Mouse (Mus musculus) stomach, postnatal 0 days (tissue): ENCODE measurements at regions not wholly inside any gene's neighbourhood (a gene's known extent, or its start where the extent isn't known, plus 50 kb on each side); places are given as distances from the start of the nearest gene placed in this dataset.

Source experiments
- ATAC-seq: fragments of 200-750 bp; cut with Nextera tagmentation; 2 replicates; pipeline ENCODE4 v1.8.0; 2017; ENCODE audit not compliant: low FRiP score, low TSS enrichment
- DNase-seq: peaks from one replicate; pipeline ENCODE4 v3.0.0-alpha.2; 2016; ENCODE audit warnings: low spot score
- H3K27ac ChIP-seq: fragments of 300-500 bp; sonication (generic); replicated peaks from 2 replicates; pipeline ENCODE4 v1.5.1; 2014; ENCODE audit warnings: mild to moderate bottlenecking, control low read depth
- H3K27me3 ChIP-seq: fragments of 300-500 bp; sonication (generic); 2 replicates; pipeline ENCODE4 v1.6.1; 2014; ENCODE audit warnings: low read length; ENCODE audit not compliant: control insufficient read depth, insufficient read depth
- H3K36me3 ChIP-seq: fragments of 300-500 bp; sonication (generic); 2 replicates; pipeline ENCODE4 v1.6.1; 2014; ENCODE audit warnings: low read length, mixed read lengths; ENCODE audit not compliant: control insufficient read depth, insufficient read depth
- H3K4me1 ChIP-seq: fragments of 300-500 bp; sonication (generic); replicated peaks from 2 replicates; pipeline ENCODE4 v1.6.1; 2014; ENCODE audit warnings: antibody characterized with exemption; ENCODE audit not compliant: control insufficient read depth, insufficient read depth
- H3K4me2 ChIP-seq: fragments of 300-500 bp; sonication (generic); replicated peaks from 2 replicates; pipeline ENCODE4 v1.6.1; 2014; ENCODE audit warnings: low read depth, mild to moderate bottlenecking, control low read depth, moderate library complexity
- H3K4me3 ChIP-seq: fragments of 300-500 bp; sonication (generic); 2 replicates; pipeline ENCODE4 v1.5.1; 2014; ENCODE audit warnings: low read depth, low read length, control low read depth
- H3K9ac ChIP-seq: fragments of 300-500 bp; sonication (generic); 2 replicates; pipeline ENCODE4 v1.6.1; 2014; ENCODE audit warnings: mild to moderate bottlenecking, low read length, control low read depth, mixed read lengths
- H3K9me3 ChIP-seq: fragments of 300-500 bp; sonication (generic); 2 replicates; pipeline ENCODE4 v1.6.1; 2016; ENCODE audit warnings: low read length; ENCODE audit not compliant: control insufficient read depth
- CTCF ChIP-seq: IDR thresholded peaks from 2 replicates; pipeline ENCODE4 v1.5.1; 2016; ENCODE audit warnings: antibody characterized with exemption, low read depth, mild to moderate bottlenecking, moderate library complexity
- EP300 ChIP-seq: optimal IDR thresholded peaks from 2 replicates; pipeline ENCODE3; 2016; ENCODE audit warnings: antibody characterized with exemption
- WGBS: fragments of 180-500 bp; shearing (Covaris S2); extraction: QIAGEN DNeasy Blood & Tissue Kit; methylation state at CpG from one replicate; pipeline ENCODE4 v1.1.7; 2014; 5-methylcytosine and 5-hydroxymethylcytosine counted together

- Histone ChIP-seq H3K4me1 (no peaks in the 10 kb centered on the region), H3K9ac (no peak overlapping the region), H3K27me3 (no peaks in the 10 kb centered on the region), H3K27ac (no peak overlapping the region), H3K4me2 (no peak overlapping the region), H3K4me3 (no peak overlapping the region), H3K36me3 (no peaks in the 10 kb centered on the region), H3K9me3 (no peaks in the 10 kb centered on the region)
- DNase-seq (no peak), ATAC-seq (no peak)
- WGBS: 32% methylated on average over 3 of the region's 3 CpGs
- TF ChIP-seq CTCF: no peak
- TF ChIP-seq EP300: no peak
These were observed 375.0 kb upstream of the Pbx1 start for GRCm38 (mm10) chr1:168807084-168807483.

- no peaks in the 10 kb centered on the region for H3K27me3 ChIP-seq
- DNase-seq (no peak), ATAC-seq (no peak)
- no peak overlapping the region for H3K4me2 ChIP-seq
- TF ChIP-seq EP300 (no peak), CTCF (no peak)
- no peak overlapping the region for H3K4me3 ChIP-seq
- 71% methylated on average over 3 of the region's 3 CpGs for WGBS
- no peaks in the 10 kb centered on the region for H3K4me1 ChIP-seq
- no peak overlapping the region for H3K27ac ChIP-seq
- no peaks in the 10 kb centered on the region for H3K36me3 ChIP-seq
- H3K9ac ChIP-seq: no peak overlapping the region
- no peaks in the 10 kb centered on the region for H3K9me3 ChIP-seq
These were observed 373.4 kb upstream of the Pbx1 start for GRCm38 (mm10) chr1:168805442-168805841.

GRCm38 (mm10) chr1:168801046-168801445 lies 369.0 kb upstream of the Pbx1 start:
- no peak overlapping the region for H3K9ac ChIP-seq
- 63% methylated on average over 1 of the region's 1 CpGs for WGBS
- H3K4me1 ChIP-seq: no peaks in the 10 kb centered on the region
- H3K27ac ChIP-seq: no peak overlapping the region
- no peak for TF ChIP-seq CTCF
- no peak for TF ChIP-seq EP300
- no peak for DNase-seq
- no peak for ATAC-seq
- H3K36me3 ChIP-seq: no peaks in the 10 kb centered on the region
- H3K9me3 ChIP-seq: no peaks in the 10 kb centered on the region
- no peak overlapping the region for H3K4me3 ChIP-seq
- H3K4me2 ChIP-seq: no peak overlapping the region
- no peaks in the 10 kb centered on the region for H3K27me3 ChIP-seq

- no peak overlapping the region for H3K4me2 ChIP-seq
- H3K27ac ChIP-seq: no peak overlapping the region
- no peaks in the 10 kb centered on the region for H3K4me1 ChIP-seq
- H3K36me3 ChIP-seq: no peaks in the 10 kb centered on the region
- no peak overlapping the region for H3K9ac ChIP-seq
- no peaks in the 10 kb centered on the region for H3K9me3 ChIP-seq
- 29% methylated on average over 3 of the region's 3 CpGs for WGBS
- ATAC-seq (no peak), DNase-seq (no peak)
- TF ChIP-seq EP300 (no peak), CTCF (no peak)
- no peak overlapping the region for H3K4me3 ChIP-seq
- H3K27me3 ChIP-seq: no peaks in the 10 kb centered on the region
These were observed 354.7 kb upstream of the Pbx1 start for GRCm38 (mm10) chr1:168786731-168787130.

GRCm38 (mm10) chr1:168783851-168784250 lies 351.8 kb upstream of the Pbx1 start:
- Histone ChIP-seq H3K4me2 (no peak overlapping the region), H3K27ac (no peak overlapping the region), H3K36me3 (no peaks in the 10 kb centered on the region), H3K9me3 (no peaks in the 10 kb centered on the region), H3K9ac (no peak overlapping the region), H3K4me3 (no peak overlapping the region), H3K27me3 (no peaks in the 10 kb centered on the region), H3K4me1 (no peaks in the 10 kb centered on the region)
- ATAC-seq (no peak), DNase-seq (no peak)
- TF ChIP-seq EP300 (no peak), CTCF (no peak)

- Histone ChIP-seq H3K9me3 (no peaks in the 10 kb centered on the region), H3K4me3 (no peak overlapping the region), H3K9ac (no peak overlapping the region), H3K4me2 (no peak overlapping the region), H3K27ac (no peak overlapping the region), H3K36me3 (no peaks in the 10 kb centered on the region), H3K27me3 (no peaks in the 10 kb centered on the region), H3K4me1 (no peaks in the 10 kb centered on the region)
- no peak for TF ChIP-seq EP300
- 77% methylated on average over 6 of the region's 6 CpGs for WGBS
- ATAC-seq: no peak
- DNase-seq: no peak
These were observed 332.4 kb upstream of the Pbx1 start for GRCm38 (mm10) chr1:168764368-168764895.
